Mouse (Mus musculus): Measurements from ENCODE around the gene Rap1gap2.

The Rap1gap2 gene

GRCm38 (mm10) chr11:74610545-74611176 lies at the start of gene Rap1gap2:
TSS of gene Rap1gap2 (minus strand) at chr11:74610915.
- no peak for DNase-seq (ENCODE audit: low spot score in 2 of 2)

- no peak for DNase-seq (ENCODE audit: low spot score in 2 of 2)
These were observed 49.6 kb upstream of the Rap1gap2 start for GRCm38 (mm10) chr11:74660336-74660735.

DNA sequence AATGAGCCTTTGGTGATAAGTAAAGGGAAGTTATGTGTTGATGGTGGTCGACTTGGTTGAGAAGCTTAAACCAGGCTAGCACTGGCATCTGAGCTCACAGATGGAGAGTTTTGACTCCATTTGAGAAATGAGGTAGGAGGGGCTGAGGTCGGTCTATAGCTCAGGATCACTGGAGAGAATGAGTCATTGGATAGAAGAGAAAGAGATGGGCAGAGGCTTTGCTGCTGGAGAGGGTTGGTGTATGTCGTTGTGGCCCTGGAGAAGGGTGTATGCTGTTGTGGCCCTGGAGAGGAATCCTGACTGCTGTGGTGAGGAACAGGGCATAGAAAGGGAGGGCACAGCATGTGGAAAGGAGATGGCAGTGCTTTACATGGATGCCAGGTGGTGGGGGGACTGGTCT lies 45.2 kb upstream of the Rap1gap2 start:
- no peak for DNase-seq (ENCODE audit: low spot score in 2 of 2)

DNA sequence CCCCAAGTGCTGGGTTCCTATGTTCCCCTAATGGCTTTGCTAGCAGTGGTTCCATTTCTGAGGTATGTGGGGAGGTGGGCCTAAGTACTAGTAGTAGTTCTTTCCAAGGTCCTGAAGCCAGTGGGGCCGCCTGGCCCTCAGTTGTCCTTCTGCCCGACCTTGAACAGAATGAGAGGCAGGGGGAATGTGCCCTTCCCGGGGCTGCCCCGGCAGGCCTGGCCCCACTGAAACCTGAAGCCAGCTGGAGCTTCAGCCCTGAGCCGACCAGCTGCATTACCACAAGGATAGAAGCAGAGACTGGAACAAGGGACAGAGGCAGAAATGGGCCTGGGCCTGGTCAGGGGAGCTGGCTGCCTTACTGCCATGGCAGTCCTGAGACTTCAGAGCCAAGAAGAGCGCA lies 42.7 kb upstream of the Rap1gap2 start:
- no peak for DNase-seq (ENCODE audit: low spot score in 2 of 2)

DNA sequence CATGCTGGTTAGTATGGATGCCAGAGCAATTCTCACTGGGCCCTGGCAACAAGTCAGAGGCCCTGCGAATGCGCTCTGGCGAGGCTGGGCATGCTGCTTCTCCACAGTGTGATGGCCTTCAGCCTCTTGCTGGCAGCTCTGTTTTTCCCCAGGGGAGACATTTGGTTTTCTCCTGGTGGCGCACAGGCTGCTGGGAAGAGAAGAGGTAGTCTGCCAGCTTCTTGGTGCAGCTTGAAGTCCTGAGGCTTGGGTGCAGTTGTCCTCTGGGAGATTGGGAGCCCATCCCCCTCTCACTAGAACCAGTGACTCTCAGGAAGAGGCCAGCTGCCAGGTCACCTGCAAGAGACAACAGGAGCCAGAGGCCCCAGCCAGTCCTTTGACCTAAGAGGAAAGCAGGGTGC lies 42.1 kb upstream of the Rap1gap2 start:
- DNase-seq (ENCODE audit: low spot score in 2 of 2), result no peak

- DNase-seq (ENCODE audit: low spot score in 2 of 2), result no peak
These were observed 39.9 kb upstream of the Rap1gap2 start for GRCm38 (mm10) chr11:74650576-74651100.

GRCm38 (mm10) chr11:74649647-74650551 lies 39.2 kb upstream of the Rap1gap2 start:
- DNase-seq (ENCODE audit: low spot score in 2 of 2), result no peak

DNA sequence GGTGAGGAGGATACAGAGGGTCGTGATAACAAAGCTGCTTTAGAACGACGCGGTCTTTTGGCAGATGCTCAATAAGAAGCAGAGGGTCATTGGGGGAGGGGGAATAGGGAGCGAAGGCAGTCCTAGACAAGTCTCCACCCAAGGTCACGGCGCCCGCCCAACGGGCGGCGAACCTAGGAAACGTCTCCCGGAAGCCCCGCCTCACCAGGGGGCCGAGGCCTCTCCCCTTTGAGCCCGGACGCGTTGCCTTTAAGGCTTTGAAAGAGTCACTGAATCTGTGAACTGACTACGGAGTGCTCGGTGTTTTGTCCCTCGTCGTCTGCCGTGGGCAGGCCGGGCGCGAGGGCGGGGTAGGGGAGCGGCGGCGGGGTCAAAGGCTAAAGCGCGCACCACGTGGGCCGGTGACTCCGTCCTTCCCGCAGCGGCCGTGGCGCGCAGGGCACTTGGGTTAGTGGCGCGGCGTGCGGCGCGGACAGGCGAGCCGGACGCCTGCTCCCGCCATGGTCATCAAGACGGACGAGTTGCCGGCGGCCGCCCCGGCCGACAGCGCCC lies 38.5 kb upstream of the Rap1gap2 start, which contains the start of gene Cluh:
TSS of gene Cluh (plus strand) at position 401 of the 552 bp plus-strand sequence.
- peak; percentile 96 for DNase-seq (ENCODE audit: low spot score in 2 of 2)

DNA sequence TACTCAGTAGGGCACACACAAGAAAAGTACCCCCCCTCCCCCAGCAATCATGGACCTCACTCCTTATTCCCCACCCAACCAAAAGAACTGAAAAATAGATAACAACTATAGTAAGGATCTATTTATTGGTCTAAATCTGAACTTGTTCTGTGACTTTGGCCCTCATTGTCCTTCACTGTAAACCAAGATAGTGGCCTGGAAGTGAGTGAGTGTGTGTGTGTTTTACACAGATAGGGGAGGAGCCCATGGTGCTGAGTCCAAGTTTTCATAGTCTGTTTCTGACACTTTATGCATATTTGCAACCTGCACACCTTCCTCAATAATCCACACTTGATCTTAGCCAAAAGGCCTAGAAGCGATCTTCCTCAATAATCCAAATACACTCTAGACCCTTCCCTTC lies 38.0 kb upstream of the Rap1gap2 start:
- no peak for DNase-seq (ENCODE audit: low spot score in 2 of 2)

- no peak for DNase-seq (ENCODE audit: low spot score in 2 of 2)
These were observed 37.3 kb upstream of the Rap1gap2 start for GRCm38 (mm10) chr11:74647966-74648365.

DNA sequence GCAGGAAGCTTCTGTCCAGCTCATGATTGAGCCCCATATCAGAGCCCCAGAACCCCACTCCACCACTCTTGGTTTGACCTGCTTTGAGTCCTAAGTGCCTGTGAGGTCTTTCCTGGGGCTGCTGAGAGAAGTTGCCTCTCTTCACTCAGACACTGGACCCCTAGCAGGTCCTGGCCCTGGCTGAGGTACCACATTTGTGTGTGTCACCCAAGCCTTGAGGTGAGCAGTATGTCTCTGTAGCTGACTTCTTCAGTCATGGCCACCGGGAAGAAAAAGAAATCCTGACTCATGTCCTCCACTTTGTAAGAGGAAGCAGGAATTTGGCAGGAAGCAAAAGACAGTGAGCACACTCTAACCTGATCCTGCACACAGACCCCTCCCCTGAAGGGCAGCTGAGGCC lies 28.9 kb upstream of the Rap1gap2 start:
- no peak for DNase-seq (ENCODE audit: low spot score in 2 of 2)

GRCm38 (mm10) chr11:74638791-74639411 lies 28.2 kb upstream of the Rap1gap2 start:
- DNase-seq (ENCODE audit: low spot score in 2 of 2), result no peak

- peak; percentile 56 to 72 for DNase-seq (ENCODE audit: low spot score in 2 of 2)
These were observed 27.5 kb upstream of the Rap1gap2 start for GRCm38 (mm10) chr11:74637971-74638790.

- DNase-seq (ENCODE audit: low spot score in 2 of 2), result no peak
These were observed 26.8 kb upstream of the Rap1gap2 start for GRCm38 (mm10) chr11:74637486-74637885.

DNA sequence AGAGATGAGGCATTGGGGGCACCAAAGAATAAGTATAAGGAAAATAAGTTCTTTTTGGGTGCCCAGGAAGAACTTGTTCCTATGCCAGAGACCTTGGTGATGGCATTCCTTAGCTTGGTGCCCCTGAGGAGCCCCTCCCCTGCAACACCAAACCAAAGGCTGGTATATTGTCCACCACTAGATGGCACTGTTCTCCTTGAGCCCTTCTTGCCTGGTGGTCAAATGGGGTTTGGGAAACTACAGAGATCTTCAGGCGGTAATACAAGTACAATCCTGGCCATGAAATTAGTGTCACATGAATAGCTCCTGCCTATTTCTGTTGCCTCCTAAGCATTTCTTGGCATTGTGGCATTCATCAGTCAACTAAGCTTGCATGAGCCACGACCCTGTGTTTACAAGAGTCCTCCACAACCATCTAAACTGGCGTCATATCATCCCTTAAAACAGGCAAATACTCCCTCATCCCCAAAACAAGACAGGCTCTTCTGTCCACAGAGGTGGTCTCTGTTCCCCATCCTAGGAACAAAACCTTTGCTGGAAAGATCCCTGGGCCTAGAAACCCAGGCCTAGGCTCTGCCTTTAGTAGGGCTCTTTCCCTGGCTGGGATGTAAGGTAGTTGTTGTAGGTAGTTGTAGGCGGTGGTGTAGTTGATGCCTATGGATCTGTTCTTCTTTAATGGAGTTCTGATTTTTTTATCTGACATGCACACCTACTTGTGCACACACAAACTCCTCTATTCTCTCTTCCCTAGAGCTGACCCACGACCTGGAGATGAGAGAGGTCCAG lies 24.0 kb upstream of the Rap1gap2 start:
- peak in 1 of 2 experiments; percentile 47 for DNase-seq (ENCODE audit: low spot score in 2 of 2)

GRCm38 (mm10) chr11:74631880-74632789 lies 21.4 kb upstream of the Rap1gap2 start:
- DNase-seq (ENCODE audit: low spot score in 2 of 2), result no peak

- DNase-seq (ENCODE audit: low spot score in 2 of 2), result no peak
These were observed 16.8 kb upstream of the Rap1gap2 start for GRCm38 (mm10) chr11:74627481-74627880.

- no peak for DNase-seq (ENCODE audit: low spot score in 2 of 2)
These were observed 14.6 kb upstream of the Rap1gap2 start for GRCm38 (mm10) chr11:74625333-74625732.

GRCm38 (mm10) chr11:74623693-74624092 lies 13.0 kb upstream of the Rap1gap2 start:
- no peak for DNase-seq (ENCODE audit: low spot score in 2 of 2)
